Mouse (Mus musculus) spleen, postnatal 10 days (tissue): ENCODE data around the gene Ttc7.

Experiments
- DNase-seq, 2 experiments: peaks; one replicate each; pipeline ENCODE4 v3.0.0; 2021 to 2022; ENCODE audit warnings: low spot score in 2 of 2

Ttc7 gene

DNA sequence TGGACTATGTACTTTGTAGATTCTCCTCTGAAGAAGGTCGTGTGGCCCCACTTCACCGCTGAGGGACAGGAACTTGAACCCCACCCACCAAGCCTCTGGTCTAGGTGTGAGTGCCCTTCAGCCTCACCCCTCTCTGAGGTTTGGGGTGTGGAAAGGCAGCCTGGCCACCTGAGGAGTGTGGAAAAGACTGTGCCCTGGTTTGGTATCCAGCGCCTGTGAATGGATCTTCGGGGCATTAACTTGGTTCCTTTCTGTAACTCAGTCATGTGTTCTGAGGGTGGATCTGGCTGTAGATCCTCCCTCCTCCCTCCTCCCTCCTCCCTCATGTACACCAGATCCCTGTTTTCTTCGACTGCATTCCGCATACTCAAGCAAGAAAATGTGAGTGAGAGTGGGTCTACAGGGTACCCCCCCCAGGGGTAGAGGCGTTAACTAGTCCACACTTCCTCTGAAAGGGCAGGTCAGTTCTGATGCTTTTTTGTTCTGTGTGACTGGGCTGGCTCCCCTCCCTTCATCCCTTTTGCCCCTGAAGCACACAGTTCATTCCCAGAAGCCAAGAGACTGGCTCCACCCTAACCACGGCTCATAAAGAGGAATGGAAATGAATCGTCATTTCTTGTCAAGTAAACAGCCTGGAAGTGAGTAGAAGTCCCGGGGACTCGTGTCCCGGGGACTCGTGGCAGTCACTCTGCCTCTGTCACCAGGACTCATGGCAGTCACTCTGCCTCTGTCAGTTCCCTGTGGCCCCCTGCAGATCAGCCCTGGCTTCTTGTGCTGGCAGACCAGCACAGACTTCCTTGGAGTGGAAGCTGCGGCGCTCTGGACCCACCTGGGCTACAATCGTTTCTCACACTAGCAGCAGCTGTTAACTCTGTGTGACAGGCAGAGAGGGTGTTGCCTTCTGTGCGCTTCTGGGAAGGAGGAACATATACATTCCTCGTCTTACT lies 30.5 kb downstream of the Ttc7 start:
- DNase-seq, result no peak

DNA sequence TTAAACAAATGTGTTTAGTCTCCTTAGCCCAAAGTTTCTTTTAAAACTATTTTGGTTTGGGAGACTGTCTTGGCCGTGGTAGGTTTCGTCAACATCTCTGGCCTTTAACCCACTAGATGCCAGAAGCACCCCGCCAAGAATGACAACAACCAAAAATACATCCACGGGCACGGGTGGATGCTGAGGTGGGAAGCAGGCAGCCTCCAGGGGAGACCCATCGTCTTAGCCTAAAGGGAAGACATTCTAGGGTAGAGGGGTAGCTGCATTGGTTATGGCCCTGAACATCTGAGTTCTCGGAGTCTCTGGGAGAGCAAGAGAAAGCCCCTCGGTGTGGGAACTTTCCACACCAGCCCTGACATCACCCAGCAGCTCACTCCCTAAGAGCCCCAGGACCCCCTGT lies 31.4 kb downstream of the Ttc7 start:
- no peak for DNase-seq

DNA sequence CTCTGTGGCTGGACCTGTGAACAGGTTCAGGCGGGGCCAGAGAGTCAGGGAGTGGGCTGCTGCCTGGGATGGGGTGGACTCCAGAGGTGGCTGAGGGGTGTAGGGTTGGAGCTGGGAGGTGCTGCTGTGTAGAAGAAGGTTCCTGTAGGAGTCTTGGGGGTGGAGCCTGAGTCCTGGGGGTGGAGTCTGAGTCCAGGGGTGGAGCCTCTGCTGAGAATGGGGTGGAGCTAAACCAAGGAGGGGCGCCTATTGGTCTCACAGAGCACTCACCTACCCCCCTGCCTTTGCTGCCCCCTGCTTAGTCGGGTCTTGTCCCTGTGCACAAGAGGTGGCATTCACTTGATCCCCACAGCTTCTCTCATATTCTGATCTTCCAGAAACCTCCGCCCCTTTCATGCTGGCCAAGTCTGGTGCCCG lies 31.9 kb downstream of the Ttc7 start:
- DNase-seq, result peak in 1 of 2 experiments; percentile 69

DNA sequence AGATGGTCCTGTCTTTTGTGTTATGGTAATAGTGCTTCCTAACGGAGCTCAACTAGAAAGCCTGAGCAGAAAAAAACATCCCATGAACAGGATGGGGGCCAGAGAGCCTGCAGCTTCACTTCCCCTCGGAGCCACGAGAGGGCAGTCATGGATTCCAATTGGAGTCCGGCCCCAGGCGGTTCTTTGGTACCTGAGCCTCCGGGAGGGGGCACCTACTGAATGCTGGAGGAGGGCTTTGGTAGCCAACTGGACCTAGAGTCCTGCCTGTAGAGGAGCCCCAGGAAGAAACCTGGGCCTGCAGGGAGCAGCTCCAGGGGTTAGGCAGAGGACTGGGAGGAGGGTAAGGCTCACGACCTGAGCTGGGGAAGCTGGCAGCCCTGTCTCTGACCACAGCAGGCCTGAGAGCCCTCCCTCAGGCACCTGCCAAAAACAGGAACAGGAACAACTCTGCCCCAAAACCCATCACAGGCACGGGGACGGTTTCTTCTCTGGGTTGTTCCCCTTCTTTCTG lies 32.4 kb downstream of the Ttc7 start:
- DNase-seq, result peak; percentile 83 to 93

DNA sequence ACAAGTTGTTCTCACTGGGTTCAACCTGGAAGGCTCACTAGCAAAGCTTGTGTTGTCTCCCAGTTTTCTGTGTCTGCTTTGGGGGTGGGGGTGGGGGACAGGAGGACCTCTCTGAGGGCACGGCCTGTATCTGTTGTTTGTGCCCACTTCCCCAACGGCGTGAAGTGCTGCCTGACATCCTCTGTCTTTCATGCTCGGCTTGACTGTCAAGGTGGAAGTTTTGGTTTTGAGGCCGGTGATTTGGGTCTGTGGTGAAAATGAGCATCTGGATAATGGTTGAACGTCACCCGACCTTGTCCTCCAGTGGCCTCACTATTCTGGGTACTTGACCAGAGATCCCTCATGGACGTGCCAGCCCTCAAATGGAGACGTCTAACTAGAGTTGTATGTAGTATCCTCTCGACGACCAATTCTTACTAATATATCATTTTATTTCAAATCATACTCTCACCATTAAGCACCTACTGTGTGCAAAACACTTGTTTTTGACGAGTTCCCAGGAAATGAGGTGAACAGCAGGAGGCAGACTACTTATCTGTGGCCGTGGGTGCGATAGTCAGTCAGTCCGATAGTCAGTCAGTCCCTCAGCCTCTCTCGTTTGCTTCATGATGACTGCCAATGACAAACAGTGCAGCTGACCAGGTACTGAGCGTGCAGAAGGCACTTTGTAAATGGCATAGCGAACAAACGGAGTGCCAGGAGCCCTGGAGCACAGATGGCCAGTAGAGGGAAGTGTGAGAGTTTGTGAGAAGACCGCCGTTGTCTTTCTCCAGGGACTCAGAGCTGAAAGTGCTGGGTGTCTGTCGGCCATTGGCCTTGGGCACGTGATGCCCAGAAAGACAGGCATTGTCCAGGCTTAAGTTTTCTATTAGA lies 33.4 kb downstream of the Ttc7 start:
- peak in 1 of 2 experiments; percentile 40 for DNase-seq

DNA sequence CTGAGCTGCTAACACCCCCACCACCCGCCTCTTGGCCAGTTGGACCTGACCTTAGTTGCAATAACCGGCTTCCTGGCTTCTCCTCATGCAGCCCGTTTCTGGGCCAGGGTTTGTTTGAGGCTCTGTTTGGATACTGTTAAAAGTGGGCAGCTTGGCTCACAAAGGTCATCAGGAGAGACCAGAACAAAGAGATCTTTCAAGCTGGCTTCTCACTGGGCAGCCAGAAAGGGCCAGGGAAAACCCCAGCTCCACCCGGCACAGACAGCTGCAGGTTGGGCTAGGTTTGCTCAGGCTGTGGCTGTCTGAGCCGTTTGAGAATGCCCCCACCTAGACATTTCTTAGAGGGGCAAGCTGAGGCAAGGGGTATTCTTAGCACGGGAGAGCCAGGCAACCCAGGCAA lies 34.6 kb downstream of the Ttc7 start:
- DNase-seq, result no peak

DNA sequence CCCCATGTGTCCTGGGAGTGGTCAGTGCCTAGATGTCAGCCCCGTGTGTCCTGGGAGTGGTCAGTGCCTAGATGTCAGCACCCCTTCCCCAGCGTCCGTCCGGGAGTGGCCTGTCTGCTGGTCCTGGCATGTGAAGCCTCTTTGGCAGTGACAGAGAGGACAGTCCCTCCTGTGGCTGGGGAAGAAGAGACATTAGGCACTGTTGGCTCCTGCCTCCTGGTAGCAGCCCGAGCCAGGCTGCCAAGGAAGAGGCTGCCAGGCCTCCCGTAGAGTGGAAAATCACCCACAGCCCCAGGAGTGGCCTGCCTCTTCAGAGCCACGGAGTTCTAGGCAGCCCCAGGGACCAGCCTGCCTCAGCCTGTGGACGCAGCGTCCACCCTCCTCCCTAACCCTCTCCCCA lies 35.3 kb downstream of the Ttc7 start:
- no peak for DNase-seq

DNA sequence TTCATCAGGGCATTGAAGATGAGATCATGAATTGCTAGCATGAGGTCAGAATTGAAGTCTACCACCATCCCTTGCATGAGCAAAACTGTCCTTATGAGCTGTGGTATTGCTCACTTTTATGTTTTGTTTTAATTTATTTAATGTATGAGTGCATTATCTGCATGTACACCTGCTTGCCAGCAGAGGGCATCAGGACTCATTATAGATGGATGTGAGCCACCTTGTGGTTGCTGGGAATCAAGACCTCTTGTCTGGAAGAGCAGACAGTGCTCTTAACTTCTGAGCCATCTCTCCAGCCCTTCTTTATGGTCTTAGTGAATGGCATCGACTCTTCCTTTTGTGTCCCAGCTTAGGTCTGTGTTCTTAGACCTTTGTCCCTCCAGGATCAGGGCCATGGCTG lies 39.0 kb downstream of the Ttc7 start:
- DNase-seq, result peak in 1 of 2 experiments; percentile 40

DNA sequence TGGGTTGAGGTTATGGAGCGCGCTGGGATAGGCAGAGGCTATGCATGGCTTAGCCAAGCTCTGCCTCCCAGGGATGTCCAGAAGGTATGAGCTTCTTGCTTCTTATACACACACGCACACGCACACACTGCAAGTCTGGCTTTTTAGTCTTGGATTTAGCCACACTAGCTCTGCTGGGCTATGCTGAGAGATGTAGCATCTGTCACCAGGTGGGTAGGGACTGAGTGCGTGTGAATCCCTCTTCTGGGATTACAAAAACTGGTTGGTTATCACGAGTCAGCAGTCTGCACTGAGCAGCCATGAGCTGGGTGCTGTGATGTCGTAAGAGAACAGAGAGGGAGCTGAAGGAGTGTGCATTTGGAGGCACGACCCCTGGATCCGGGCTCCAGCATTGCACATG lies 40.5 kb downstream of the Ttc7 start:
- no peak for DNase-seq

DNA sequence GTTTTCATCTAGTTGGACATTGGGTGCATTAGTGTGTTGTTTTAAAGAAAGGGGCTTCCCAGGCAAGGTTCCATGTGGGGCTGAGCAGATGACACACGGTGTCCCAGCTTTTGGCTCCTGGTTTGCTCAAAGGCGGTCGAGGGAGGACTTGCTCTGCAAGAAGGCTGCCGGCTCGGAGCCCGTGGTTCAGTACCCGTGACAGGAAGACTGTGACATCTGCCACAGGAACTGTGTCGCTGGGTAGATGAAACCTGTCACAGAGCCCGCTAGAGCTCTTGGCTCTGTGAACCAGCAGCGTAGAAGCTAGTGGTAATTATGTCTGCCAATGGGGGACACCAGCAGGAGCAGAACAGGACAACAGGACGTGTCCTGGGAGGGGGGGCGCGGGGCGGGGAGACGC lies 42.8 kb downstream of the Ttc7 start:
- DNase-seq, result peak in 1 of 2 experiments; percentile 35

DNA sequence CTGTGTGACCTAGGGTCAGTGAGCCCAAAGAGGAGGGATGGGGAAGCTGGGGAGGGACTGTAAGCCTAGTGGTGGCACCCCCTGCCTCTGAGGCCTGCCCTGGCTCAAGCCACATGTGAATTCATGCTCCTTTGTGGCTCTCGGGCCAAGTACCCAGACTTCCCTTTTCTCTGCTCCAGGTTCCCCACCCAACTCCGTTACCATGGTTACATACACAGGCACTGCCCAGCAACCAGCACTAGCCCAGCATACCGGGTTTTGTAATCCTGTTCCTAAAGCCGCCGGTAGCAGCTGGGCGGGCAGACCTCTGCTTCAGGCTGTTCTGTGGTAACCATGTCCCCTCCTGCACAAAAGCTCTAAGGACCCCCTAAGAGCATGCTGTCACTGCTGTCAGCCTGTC lies 44.3 kb downstream of the Ttc7 start:
- DNase-seq, result peak in 1 of 2 experiments; percentile 42

DNA sequence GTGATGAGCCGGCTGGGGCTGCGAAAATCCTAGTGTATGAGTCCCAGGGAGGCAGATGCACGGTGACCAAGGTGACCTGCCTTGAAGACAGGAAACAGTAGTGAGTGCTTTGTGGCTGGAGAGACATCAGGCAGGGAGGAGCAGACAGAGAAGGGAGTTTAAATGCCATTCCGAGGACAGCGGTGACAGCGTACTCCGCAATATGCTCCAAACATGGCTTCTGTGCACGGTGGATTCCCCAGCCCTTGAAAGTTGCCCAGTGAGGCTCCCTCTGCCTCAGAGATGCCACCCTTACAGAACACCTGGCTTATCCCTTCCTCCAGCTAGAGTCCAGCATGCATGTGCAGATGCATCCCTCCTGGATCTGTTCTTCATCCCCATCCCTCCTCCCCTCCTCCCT lies 45.0 kb downstream of the Ttc7 start:
- no peak for DNase-seq

DNA sequence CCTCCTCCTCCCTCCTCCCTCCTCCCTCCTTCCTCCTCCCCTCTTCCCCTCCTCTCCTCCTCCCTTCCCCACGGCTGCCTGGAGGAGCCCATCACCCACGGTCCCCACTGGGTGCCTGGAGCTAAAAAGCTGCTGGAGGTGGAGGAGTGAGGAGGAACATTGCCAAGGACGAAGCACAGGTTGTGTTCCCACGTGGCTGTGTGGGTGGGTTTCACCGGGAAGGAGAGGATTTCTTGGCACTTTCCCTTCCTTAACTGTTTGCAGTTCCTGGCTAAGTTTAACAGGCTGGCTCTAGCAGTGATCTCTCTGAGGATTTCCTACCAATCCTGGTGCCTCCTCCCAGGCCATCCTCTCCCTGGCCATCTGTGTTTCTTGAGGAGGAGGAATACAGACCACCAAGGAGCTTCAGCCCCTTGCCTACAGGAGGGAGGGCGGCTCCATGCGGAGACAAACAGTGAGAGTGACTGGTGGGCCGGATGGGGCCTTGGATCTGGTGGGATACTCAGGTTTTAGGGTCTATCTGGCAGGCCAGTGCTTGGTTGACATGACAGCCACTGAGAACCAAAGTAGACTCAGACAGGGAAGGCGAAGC lies 45.6 kb downstream of the Ttc7 start:
- DNase-seq, result no peak

DNA sequence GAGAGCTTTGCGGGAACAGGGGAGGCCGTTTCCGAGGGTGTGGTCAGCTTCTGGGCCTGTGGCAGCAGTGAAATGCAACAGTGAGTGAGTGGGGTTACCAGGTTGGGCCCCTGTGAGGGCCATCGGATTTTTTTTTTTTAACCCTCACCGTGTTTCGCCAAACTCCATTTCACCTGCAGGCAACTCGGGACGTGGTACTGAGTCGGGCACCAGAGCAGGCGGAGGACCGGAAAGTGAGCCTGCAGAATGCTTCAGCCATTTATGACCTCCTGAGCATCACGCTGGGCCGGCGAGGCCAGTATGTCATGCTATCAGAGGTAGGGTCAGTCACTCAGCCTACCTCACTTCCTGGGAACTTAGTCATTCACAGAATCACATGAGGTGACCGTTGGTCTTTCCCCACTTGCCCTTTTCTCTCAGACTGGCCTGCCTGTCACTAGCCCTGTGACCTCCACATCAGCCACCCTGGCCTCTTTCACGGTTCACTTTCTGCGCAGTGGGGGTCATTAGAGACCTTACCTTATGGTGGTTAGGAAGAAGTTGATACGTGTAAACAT lies 46.5 kb downstream of the Ttc7 start:
- DNase-seq, result no peak

DNA sequence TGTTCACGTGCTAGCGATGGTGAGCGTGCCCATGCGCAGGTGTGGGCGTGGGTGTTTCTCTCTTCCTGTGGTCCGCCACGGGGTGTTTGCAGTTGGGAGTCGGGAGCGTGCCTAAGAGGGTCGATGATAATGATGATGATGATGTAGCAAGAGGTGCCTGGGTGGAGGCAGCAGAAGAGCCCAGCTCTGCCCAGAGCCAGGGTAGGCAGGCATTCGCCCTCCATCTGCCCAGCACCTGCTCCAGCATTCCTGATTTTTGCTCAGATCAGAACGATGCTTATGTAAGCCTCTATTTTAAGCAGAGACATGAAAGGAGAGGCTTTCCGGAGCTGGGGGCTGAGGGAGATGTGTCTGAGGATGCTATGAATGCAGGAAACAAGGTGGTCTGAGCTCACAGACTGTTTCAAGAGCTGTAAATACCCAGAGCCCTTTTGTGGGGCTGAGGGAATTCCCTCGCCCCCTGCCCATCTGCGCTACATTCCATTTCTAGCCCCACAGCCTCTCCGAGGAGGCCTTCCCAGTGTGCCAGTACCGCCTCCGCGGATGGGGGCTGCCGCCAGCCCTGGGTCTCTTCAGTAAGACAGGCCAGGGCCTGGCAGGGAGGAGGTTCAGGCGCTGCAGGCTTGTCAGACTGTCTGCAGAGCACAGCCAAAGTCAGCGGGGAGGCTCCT lies 47.7 kb downstream of the Ttc7 start:
- DNase-seq, result no peak

DNA sequence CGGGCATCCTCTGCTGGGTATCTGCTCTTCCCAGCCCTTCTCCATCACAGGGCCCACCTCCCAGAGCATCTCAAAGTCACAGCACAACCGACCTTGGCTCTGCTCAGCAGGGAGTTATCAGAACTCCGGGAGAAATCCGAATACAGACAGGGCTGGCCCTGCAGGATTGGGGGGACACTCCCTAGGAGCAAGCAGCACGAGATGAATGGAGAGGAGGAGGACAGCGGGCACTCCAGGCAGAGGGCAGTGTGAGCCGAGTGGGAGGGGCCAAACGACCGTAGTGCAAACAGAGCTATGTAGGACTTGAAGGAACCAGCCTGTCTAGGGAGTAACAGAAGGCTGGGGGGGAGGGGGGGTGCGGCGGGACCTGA lies 48.2 kb downstream of the Ttc7 start:
- no peak for DNase-seq

DNA sequence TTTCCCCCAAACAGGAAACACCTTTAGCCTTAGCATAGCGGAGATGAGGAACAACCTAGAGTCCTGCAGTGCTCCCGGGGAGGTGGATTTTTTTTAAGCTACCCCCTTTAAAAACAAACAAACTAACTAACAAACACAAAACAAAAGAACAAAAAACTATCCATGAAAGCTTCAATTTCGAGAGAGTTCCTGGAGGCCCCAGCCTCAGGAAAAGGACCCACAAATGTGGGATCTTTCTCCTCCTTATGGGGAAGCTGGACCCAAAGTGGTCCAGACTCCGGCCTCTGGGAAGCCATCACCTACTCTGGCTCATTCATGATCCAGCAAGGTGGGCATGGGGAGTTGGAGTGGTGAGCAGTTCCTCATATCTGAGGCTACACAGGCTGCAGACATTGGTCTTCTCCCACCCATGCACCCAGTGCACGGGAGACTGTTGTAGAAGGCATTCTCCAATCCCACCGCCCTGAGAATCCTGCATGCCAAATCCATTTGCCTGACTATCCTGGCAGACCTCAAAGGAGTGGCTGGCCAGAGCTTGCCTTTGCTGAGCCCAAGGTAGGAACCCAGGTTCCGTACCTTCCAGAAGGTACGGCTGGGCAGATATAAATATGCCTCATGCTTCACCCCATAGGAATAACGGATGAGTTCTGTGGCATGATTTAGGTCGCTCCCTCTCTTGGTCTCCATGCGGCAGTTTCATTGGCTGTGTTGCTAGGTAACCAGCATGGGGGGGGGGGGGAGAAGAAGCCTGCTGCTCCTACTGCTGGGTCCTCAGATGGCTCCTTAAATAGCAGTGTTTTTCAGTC lies 48.9 kb downstream of the Ttc7 start:
- no peak for DNase-seq

DNA sequence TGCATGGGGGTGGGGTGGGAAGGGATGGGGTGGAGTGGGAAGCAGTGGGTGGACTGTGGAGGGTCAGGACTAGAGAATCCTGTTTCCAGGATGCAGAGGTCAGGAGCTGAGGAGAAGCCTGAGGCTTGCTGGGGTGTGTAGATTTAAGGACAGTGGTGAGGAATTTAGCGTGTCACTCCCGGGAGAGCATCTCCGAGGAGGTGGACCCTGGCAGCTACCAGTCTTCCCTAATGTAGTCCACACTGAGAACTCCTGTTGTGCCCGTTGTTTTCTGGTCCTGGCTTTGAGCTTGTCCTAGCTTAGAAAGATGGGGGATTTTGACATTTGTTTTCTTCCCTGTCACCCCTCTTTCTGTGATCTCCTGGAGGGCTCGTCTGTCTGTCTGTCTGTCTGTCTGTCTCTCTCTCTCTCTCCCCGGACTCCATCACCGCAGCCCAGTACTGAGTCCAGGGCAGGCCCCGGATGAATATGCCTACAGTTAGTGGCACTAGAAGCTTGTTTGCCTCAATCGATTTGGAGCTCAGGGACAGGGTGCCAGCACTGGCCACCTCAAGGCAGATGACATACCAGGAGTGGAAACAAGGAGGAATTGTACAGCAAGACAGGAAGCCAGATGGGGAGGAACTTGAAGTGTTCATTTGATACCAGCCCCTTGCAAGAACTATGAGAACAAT lies 49.6 kb downstream of the Ttc7 start:
- DNase-seq, result no peak

DNA sequence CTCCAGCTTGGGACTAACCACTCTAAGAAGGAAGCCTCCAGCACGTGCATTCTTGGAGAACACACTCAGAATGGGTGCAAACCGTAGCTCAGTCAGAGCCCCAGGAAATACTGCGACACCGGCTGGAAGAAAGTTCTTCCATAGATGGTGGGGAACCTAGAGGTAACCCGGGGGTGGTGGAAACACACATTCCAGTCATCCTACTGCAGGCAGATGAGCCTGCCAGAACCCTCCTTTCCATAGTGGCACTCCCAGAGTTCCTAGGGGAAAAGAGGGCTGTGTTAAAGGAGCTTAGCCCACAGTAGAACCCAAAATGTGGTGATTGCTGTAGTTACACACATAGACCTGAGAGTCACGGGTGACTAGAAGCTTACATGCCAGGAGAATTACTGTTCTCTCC lies 50.2 kb downstream of the Ttc7 start:
- no peak for DNase-seq

DNA sequence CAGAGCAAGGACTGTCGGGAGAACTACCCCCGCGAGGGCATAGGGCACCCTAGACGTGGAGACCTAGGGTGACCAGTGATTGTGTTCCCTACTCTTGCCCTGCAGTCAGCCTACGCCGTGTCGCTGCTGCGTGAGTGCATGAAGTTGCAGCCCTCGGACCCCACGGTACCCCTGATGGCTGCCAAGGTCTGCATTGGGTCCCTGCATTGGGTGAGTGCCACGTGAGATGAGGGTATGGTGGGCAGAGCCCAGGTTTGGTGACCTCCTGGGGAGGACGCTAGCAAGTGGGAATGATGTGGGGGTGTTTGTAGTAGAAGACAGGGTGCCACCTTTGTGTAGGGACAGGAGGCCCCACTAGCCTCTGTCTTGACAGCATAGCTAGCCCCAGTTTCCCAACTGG lies 51.5 kb downstream of the Ttc7 start:
- no peak for DNase-seq
